Mouse (Mus musculus) B cell, adult 2 months (primary cell): Measurements from ENCODE around the gene Zfp941.
"Not testable (repeated sequence)": the region's sequence is repeated elsewhere in the genome, so short reads cannot be mapped to it uniquely, and the experiment has no call there.

Experiments
- DNase-seq, 2 experiments: peaks; one replicate each; pipeline ENCODE4 v3.0.0; 2022

Gene Zfp941

GRCm38 (mm10) chr7:140765391-140765790 lies 56.6 kb downstream of the Zfp941 start:
- not testable (repeated sequence) for DNase-seq

GRCm38 (mm10) chr7:140763447-140764020 lies 58.4 kb downstream of the Zfp941 start, which contains the start of gene Cyp2e1:
Gene Cyp2e1, plus strand, starts transcription at chr7:140763739.
- no peak for DNase-seq

GRCm38 (mm10) chr7:140760647-140761046 lies 61.3 kb downstream of the Zfp941 start:
- no peak for DNase-seq
